Mouse (Mus musculus): ENCODE measurements around the gene 1700012P22Rik. TPM values are rescaled to one million over a fixed set of nuclear protein-coding genes. Genes with fewer than 3 reads are reported as not detected.

The 1700012P22Rik gene
- total RNA-seq (2015; ENCODE audit: low replicate concordance) (not detected in 2 replicates), total RNA-seq (2017; ENCODE audit: low replicate concordance) (not detected in 2 replicates)

DNA sequence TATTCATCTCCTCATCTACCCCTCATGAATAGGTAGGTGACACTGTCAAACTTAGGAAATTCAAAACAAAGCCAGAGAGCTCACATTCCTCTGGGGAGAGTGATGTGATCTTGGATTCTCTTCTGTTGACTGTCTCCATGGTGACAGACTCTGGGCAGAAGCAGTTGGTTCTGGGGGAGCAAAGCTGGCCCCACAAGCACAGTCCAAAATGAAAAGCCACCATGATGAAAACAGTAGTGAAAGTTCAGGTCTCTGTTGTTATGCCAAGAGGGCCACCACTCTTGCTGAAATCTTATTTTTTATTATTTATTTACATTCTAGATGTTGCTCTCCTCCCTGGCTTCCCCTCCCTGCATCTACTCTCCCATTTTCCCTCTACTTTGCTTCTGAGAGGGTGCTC is at the start of gene 1700012P22Rik:
Gene 1700012P22Rik, minus strand, starts transcription at position 101 of the 400 bp plus-strand sequence.
- ATAC-seq (replicated peaks; ENCODE audit: low FRiP score, poor library complexity, severe bottlenecking): no peak

DNA sequence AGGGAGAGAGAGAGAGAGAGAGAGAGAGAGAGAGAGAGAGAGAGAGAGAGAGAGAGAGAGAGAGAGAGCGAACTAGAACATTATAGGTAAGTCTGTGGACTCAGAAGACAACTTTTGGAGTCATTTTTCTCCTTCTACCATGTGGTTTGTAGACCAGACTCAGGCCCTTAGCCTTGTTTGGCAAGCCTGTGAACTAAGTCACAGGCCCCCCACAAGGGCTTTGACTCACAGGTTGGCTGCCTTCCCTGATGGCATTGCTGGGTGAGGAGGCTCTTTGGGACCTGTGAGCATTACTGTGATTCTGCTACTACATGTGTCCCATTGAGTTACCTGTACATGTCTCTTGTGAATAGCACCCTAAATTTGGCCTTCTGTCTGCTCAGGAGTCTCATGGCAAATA is 29.5 kb upstream of the 1700012P22Rik start:
- ATAC-seq (replicated peaks; ENCODE audit: low FRiP score, poor library complexity, severe bottlenecking): no peak

DNA sequence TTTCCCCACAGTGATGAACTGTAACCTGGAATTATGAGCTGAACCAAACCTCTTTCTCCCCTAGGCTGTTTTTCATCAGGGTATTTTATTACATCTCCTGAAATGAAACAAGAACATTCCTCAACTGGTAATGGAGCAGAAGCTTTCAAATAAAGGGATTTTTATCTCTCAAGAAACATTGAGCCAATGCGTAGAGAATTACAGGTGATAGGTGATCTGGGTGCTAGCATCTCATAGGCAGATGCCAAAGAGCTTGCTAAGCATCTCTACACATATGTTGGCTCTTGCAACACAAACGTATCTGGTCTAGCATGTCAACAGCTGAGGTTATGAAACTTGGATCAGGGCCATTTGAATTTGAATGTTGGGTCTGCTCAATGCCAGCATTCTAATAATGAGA is 26.6 kb upstream of the 1700012P22Rik start:
- no peak for ATAC-seq (replicated peaks; ENCODE audit: low FRiP score, poor library complexity, severe bottlenecking)

DNA sequence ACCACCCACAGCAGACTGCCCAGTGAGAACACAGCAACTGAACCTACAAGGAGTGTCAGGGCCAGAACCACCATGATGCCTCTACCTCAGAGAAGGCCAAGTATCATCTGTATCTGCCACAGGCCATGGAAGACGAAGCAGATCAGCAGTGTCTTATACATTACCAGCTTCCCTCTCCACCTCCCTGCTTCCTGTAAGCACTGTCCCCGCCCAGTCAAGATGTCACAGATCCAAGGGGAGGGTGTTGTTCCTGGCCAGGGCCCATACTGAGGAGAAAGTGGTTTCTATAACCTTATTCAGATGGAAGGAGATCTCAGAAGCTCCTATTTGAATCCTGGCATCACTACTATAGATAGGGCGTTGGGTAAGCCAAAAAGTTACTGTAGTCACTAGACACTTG is 25.1 kb upstream of the 1700012P22Rik start, which contains the start of gene Aadacl3:
Gene Aadacl3, minus strand, starts transcription at position 101 of the 400 bp plus-strand sequence.
- ATAC-seq (replicated peaks; ENCODE audit: low FRiP score, poor library complexity, severe bottlenecking): no peak

DNA sequence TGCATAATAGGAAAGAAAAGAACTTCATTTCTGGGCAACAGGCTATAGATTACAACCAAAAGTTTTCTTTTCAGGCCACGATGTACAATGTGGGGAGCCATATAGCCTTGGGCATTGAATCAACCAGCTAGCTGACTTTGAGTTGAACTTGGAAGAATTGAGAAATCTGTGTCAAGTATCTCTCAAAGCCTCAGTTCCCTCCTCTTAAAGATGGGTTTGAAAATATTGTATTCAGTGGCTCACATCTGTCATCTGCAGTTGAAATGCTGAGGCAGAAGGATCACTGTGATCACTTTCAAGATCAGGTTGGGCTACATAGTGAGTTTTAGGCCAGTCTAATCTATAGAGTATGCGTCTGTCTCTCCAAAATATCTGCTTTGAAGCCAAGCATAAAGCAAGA is 14.6 kb upstream of the 1700012P22Rik start, which contains the start of gene Gm9944:
Gene Gm9944, minus strand, starts transcription at position 101 of the 400 bp plus-strand sequence.
- no peak for ATAC-seq (replicated peaks; ENCODE audit: low FRiP score, poor library complexity, severe bottlenecking)

DNA sequence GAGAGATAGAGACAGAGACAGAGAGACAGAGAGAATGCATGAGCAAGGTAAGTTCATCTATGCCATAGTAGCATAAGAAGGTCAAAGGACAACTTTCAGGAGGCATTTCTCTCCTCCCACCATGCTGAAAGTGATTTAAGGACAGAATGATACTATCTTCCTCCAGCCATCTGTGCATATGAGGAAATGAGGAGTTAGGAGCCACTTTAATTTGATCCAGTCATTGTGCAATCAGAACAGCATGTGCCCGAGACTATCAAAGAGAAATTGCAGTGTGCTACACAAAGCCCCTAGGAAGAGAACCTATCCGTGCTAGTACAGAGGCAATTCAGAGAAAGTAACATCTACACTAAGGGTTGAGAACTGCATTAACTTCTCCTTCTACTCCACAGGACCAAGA is 10.0 kb upstream of the 1700012P22Rik start:
- no peak for ATAC-seq (replicated peaks; ENCODE audit: low FRiP score, poor library complexity, severe bottlenecking)

DNA sequence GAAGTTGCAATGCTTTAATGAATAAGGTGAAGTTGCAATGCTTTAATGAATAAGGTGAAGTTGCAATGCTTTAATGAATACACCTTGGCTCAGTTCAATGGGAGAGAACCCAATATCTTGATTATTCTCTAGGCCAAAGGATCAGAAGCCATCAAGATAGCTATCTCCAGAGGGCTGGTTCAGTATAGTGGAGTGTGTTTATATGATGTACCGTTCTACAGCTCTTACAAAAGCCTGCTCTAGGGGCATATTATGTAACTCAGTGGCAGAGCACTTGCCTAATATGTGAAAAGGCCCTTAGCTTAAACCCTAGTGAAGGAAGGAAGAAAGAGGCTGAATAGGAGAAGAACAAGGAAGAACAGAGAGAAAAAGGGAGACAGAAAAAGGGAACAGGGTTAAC is 3.0 kb upstream of the 1700012P22Rik start:
- ATAC-seq (replicated peaks; ENCODE audit: low FRiP score, poor library complexity, severe bottlenecking): no peak

DNA sequence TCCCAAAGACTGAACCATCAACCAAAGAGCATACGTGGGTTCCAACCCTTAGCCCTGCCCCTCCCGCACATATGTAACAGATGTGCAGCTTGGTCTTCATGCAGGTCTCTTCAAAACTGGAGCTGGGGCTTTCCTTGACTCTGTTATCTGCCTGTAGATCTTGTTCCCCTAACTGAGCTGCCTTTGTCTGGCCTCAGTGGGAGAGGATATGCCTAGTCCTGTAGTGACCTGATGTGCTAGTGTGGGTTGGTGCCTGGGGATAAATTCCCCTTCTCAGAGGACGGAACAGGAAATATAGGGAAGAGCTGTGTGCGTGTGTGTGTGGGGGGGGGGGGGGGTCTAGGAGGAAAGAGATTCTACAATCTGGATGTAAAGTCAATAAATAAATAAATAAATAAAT is 2.5 kb upstream of the 1700012P22Rik start:
- ATAC-seq (replicated peaks; ENCODE audit: low FRiP score, poor library complexity, severe bottlenecking): no peak

DNA sequence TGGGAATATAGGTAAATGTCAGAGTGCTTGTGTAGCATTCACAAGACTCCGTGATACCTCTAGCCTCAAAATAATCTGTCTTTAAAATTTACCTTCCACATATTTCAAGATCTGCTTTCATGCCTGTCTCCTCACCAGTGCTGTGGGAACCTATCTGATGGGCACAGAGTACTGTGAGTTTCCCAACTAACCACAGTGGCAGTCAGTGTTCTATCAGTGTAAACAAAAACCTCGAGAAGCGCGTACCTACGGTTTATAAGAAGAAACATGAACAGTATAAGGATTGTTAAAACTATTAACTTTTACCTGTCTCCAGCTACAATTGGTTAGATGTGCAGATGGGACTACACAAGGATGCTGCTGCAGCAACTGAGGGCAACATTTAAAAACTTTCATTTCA is 5.4 kb downstream of the 1700012P22Rik start:
- no peak for ATAC-seq (replicated peaks; ENCODE audit: low FRiP score, poor library complexity, severe bottlenecking)

DNA sequence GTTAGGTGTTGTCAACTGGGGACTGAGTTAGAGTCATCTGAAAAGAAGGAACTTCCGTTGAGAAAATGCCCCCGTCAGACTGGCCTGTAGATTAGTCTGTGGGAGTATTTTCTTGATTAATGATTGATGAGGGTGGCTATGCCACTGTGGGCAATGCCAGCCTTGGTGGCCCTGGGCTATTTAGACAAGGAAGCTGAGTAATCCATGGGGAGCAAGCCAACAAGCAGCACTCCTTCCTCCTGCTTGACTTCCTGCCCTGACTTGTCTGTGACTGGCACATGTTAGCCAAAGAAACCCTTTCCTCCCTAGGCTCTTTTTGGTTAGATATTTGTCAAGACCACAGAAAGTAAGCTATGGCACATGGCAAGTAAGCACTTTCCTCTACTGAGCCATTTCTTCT is 7.8 kb downstream of the 1700012P22Rik start:
- no peak for ATAC-seq (replicated peaks; ENCODE audit: low FRiP score, poor library complexity, severe bottlenecking)

DNA sequence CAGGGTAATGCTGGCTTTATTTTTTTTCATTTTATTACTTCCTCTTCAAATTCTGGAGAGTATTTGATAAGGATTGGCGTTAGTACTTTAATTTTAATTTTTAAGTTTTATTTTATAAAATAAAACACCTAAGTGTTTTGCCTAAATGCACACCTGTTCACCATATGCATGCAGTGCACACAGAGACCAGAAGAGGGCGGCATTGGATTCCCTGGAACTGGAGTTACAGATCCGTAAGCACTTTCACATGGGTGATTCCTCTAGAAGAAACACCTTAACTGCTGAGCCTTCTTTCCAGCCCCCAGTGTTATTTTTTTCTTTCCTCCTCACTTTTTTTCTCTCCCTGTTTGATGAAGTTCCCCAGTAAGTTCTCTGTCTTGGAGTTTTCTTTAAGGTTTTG is 9.7 kb downstream of the 1700012P22Rik start:
- no peak for ATAC-seq (replicated peaks; ENCODE audit: low FRiP score, poor library complexity, severe bottlenecking)

DNA sequence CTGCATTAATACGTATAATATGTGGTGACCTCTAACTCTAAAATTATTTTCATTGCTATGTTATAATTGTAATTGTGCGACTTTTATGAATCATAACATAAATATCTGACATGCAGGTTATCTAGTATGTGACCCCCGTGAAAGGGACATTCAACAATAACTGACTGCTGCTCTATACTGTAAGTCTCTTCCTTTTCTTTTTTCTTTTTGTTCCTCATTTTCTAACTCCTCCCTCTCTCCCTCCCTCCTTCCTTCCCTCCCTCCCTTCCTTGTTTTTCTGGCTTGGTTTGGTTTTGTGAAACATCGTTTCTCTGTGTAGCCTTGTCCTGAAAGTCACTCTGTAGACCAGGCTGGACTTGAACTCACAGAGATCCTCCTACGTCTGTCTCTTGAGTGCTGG is 14.0 kb downstream of the 1700012P22Rik start:
- no peak for ATAC-seq (replicated peaks; ENCODE audit: low FRiP score, poor library complexity, severe bottlenecking)

DNA sequence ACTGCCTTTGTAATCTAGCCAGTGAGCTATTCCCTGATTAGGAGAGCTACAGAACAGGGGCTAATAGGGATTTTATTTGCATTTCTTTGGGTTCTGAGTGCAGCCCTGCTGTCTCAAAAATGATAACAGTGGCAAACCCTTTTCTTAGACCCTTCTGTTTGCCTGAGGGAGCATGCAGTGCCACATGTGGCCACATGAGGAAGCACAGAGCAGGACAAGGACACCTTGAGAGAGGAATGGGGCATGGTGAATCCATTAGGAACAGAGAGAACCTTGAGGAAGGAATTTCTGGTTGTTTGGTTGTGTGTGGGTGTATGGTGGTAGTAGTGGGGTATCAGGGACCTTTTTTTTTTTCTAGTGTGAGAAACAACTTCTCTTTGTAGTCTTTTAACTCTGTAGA is 17.9 kb downstream of the 1700012P22Rik start:
- no peak for ATAC-seq (replicated peaks; ENCODE audit: low FRiP score, poor library complexity, severe bottlenecking)

DNA sequence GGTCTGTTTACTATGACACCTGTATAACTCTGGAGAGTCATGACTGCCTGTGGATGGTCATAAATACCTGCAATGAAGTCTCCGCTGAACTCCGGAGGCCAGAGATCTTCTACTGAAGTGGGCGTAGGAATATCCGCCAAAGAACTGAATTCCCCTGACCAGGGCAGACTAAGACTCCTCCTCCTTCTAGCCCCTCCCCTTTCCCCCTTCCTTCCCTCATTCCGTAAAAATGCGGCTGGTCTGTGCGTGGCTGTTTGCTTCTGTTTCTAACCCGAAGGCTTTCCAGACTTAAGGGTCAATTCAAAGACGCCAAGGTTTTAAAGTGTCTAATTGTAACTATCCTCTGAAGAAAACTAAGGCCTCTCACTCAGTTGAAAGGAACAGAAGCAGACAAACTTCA is 30.3 kb downstream of the 1700012P22Rik start, which contains the start of gene Pramef12:
Gene Pramef12, minus strand, starts transcription at position 175 of the 400 bp plus-strand sequence.
- no peak for ATAC-seq (replicated peaks; ENCODE audit: low FRiP score, poor library complexity, severe bottlenecking)

DNA sequence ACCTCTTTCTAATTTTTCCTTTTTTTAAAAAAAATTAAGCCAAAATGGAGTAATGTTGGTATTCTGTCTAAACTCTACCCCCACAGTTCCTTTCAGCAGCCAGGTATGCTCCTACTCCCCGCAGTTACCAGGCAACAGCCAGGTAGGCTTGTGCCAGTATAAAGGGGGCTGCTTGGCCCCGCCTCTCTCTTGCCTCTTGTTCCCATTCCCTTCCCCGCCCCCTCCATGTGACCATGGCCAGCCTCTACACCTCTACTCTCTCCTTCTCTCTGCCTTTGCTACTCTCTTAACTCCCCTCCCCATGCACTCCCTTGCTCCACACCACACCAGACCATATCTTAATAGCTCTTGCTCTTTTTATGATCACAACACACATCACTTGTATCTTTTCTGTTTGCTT is 32.3 kb downstream of the 1700012P22Rik start:
- ATAC-seq (replicated peaks; ENCODE audit: low FRiP score, poor library complexity, severe bottlenecking): no peak

DNA sequence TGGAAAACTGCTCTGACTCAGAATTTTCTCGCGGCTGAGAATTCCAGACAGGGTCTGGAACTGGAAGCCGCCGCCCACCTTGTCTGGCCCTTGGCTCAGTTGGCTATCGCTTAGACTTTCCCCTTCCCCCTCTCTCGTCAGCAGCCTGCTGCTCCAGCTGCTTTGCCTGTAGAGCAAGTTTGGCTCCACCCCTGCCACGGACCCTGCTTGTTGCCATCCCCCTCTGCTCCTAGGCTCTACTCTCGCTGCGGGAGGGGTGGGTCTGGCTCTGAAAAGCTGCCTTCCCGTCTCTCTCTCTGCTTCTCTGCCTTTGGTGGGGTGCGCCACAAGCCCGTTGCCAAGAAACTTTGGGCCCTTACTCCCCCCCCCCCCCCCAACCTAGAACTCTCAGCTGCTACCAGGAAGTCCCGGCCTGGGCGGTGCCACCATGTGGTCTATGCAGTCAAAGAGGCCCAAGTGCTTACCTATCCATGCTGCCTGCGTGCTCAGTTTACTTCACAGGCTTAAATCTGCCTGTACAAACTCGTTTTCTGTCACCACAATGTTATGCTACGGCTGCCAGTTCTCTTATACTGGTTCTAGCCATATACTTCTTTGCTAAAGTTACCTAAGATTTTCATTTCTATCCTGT is 34.0 kb downstream of the 1700012P22Rik start:
- ATAC-seq (replicated peaks; ENCODE audit: low FRiP score, poor library complexity, severe bottlenecking): no peak

DNA sequence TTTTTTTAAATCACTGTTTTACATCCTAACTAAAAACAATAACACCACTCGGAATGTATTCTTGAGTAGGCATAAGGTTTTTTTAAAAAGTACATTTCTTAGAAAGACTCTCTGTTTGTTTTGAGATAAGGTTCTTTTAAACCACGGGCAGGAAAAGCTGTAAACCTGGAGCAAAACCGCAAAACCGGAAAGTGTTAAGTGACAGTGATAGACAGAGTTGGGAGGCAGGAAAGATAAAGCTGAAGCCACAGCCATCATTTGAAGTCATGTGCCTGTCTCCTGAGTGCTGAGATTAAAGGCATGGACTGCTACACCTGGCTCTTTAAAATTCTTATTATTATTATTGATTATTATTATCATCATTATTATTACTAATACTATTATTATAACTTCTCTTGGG is 35.9 kb downstream of the 1700012P22Rik start:
- no peak for ATAC-seq (replicated peaks; ENCODE audit: low FRiP score, poor library complexity, severe bottlenecking)

DNA sequence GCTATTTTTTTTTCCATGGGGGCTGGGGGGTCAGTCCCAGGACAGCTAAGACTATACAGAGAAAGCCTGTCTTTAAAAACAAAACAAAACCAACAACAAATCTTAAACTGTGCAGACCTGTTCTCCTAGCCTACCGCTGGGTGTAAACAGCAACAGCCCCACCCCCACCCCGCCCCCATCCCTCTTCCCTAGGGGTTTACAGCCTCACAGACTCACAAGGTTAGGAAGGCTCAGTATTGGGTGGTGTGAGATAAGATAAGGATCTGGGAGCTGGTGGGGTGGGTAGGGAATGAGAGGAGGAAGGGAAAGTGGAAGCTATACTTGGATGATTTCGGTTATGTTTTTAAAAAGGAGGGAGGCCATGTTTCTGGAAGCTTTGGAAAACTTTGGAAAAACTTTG is 42.3 kb downstream of the 1700012P22Rik start:
- no peak for ATAC-seq (replicated peaks; ENCODE audit: low FRiP score, poor library complexity, severe bottlenecking)

DNA sequence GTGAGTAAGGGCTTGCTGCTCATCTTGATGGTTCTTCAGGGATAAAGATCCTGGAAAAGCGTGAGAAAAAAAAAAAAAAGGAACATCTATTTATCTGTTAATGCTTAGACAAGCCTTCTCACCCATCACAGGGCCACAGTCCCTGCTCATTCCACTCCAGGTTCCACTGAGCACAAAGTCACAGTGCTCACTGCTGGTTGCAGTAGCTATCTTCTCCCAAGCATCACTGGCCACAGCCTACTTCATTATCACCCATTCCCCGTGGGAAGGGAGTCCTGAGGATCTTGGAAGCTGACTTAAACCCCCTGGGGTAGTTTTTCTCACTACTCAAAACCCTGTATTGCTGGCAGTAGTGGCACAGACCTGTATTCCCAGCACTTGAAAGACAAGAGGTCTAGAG is 60.7 kb downstream of the 1700012P22Rik start, which contains the start of gene Pramef20:
Gene Pramef20, minus strand, starts transcription at position 23 of the 400 bp plus-strand sequence.
- no peak for ATAC-seq (replicated peaks; ENCODE audit: low FRiP score, poor library complexity, severe bottlenecking)

Measured in erythroblast, adult 5-6 weeks (primary cell).